Mouse (Mus musculus): ENCODE measurements at regions not wholly inside any gene's neighbourhood (a gene's known extent, or its start where the extent isn't known, plus 50 kb on each side); places are given as distances from the start of the nearest gene placed in this dataset.
A peak's percentile ranks its signal among the peaks of the same experiment; 100 is the strongest.

DNA sequence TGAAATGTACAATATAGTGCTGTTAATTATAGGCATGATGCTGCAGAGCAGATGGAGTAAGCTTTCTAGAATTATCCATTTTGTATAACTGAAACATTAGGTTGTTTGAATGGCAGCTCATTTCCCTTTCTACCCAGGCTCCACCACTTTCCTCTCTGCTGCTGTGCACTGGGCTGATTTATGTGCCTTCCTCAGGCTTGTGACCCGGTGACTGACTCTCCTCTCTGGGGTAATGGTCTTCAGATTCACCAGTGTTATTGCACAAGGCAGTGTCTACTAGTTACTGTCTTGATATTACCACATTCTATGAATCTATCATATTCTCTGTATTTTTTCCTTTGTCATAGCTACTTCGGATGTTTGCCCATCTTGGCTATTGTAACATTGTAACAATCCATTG lies 109.4 kb upstream of the Tpk1 start:
- DNase-seq = no peak

DNA sequence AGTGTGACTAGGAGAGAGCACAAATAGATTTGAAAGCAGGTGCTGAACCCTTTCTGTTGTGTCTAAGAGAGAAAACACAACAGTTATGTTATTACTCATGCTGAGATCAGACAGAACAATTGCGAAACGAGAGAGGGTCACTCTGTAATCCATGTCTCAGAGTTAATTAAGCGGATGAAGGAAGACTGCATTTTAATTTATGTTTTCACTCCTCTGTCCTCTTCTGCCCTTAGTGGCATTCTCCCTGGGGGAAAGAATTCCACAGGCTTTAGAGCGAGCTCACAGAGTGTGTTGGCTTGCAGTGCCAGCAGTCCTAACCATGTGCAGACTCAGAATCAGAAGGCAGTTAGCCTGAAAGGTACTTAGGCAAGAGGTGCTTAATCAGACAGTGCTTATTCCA lies 108.4 kb upstream of the Tpk1 start:
- DNase-seq = peak; percentile 12

DNA sequence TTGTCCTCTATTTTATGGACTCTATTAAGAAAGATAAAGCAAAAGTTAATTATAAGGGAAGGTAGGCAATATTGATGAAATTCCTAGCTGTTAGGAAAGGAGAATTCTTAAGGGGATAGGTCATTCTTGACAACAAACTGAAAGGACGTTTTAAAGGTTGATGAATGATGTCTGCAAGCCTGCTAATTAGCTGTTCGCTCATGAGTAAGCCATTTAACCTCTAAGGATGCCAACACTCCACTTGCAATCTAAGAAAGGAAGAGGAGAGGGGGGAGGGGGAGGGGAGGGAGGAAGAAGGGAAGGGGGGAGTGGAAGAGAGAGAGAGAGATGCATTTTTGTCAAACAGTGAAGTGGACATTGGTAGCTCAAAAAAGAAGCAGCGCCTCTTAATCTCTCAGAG lies 107.5 kb upstream of the Tpk1 start:
- DNase-seq = no peak

DNA sequence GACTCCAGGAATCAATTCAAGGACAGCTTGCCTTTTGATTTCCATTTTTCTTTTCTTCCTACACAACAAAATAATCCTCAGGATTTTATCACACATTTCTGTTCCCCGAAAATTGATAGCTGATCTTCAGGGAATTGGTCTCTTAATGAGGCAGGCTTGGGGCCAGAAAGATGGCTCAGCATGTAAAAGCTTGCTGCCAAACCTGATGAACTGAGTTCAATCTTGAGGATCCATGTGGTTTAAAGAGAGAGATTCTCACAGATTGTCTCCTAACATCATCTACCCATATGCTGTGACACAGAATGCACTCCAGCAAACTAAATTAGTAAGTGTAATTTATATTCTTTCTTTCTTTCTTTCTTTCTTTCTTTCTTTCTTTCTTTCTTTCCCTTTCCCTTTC lies 99.9 kb upstream of the Tpk1 start:
- no peak for DNase-seq

Measured in adrenal gland, adult 8-10 months (tissue).